Mouse (Mus musculus): ENCODE measurements at regions not wholly inside any gene's neighbourhood (a gene's known extent, or its start where the extent isn't known, plus 50 kb on each side); places are given as distances from the start of the nearest gene placed in this dataset.

DNA sequence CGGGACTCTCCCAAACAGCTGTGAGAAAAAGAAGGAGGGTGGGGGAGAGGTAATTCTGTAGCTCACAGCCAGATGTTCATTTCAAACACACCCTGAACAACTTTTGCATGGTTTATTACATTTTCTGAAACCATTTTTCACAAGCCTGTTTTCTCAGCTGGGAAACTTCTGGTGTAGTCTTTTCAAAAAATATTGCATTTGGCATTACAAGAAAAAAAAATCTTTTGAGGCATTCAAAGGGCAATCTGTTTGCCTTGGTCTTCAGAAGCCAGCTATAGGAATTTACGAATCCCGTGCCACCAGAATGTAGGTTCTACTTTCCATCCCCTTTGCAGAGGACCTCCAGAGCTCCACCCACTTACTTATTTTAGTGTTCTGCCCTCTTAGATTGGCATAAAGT, 681.7 kb downstream of the Gm826 start:
- DNase-seq (ENCODE audit: low spot score) = no peak

DNA sequence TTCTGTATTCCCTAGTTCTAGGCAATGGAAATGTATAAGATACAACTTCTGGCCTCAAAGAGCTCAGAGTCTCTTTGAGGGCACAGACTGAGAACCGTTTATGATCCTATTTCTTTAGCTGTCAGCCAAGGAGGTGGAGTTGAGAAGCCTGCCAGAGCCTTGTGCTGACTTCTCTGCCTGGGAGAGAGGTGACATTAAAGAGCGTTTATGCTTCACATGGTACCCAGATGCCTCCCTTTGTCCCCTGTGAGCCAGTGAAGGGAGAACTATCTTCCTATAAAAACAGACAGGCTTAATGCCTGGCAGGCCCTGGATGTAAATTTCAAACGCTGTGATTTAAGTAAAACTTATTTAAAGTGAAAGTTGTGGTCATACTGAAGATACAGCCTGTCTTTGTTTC, 657.1 kb downstream of the Gm826 start:
- DNase-seq (ENCODE audit: low spot score) = no peak

DNA sequence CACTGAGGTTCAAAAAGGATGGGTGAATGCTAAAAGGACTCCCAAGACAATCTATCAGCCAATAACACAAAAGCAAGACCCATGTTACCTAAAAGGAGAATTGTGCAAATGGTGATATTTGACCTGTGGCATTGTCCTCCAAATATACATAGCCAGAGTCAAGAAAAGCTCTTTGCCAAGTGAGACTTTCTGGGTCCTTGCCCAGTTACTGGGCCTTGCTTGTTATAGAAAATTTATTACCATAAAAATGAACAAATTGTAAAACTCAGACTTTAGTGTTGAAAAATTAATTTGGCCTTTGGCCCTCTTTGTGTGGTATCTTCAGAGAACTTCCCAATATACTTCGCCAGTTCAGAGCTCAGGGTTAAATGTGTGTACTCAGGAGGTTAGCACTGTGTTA, 653.3 kb downstream of the Gm826 start:
- DNase-seq (ENCODE audit: low spot score) = no peak

DNA sequence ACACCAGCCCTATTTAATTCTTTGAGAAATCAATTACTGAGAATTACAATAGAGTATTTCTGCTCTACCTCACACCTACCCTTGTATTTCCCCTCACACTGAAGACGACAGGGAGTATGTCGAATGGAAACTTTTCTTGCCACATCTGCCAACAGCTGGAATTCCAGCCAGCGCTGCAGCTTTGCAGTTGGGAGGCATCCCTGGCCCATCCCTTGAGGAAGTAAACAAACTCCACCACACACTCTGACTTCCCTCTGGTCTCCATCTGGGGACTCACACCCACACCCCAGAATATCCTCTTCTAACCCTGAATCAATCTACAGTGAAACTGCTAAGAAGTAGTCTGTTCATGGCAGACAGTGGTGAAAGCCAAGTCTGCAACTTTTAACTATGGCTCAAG, 630.9 kb downstream of the Gm826 start:
- DNase-seq (ENCODE audit: low spot score) = no peak

DNA sequence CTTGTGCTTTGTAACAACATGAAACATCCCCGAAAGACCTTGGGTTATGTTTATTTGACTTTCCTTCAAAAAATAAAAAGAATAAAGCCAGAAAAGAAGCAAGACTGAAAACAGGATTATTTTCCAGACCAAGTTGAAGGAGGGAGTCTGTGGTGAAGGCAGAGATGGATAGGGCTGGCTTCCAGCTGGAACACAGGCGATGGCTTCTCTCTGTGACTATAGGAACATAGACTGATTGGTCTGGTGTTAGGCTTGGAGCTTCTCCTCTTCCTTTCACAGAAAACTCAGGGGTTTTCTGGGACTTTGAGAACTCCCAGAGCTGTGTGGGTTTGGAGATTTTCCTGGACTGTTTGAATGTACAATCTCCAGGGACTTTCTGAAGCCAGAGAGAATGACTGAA, 625.8 kb downstream of the Gm826 start:
- no peak for DNase-seq (ENCODE audit: low spot score)

DNA sequence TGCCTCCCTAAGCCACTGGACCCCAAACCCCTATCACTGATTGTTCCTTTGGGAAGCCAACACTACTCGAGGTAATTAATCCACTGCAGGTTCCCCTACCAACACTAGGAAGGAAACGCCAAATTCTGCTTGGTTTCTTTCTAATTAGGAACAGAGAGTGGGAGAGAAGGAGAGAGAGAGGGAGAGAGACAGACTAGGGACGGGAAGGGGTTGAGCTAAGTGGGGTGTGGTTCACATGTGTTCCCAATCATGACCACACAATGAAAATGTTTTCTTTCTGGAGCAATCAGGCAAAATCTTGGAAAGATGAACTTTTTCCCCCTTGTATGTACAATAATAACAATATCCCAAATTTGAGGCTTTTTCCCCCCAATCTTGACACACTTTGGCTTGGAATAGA, 619.3 kb downstream of the Gm826 start:
- no peak for DNase-seq (ENCODE audit: low spot score)

DNA sequence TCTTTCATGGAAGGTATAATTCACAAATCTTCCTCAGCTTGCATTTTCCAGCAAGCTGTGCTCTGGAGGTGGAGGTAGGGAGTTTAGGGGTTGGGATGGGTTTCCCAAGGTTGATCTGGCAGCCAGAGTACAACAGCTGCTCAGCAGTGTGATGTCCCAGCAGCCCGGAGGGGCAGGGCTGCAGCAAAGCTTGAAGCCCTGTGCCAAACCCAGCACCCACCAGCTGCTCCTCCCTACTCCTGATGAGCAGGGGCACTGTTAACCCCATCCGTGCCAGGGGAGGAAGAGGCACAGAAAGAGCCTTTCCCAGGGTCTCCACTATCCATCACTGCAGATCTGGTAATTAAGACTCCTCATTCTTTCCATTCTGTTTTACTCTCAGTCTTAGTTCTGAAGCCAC, 615.2 kb downstream of the Gm826 start:
- no peak for DNase-seq (ENCODE audit: low spot score)

DNA sequence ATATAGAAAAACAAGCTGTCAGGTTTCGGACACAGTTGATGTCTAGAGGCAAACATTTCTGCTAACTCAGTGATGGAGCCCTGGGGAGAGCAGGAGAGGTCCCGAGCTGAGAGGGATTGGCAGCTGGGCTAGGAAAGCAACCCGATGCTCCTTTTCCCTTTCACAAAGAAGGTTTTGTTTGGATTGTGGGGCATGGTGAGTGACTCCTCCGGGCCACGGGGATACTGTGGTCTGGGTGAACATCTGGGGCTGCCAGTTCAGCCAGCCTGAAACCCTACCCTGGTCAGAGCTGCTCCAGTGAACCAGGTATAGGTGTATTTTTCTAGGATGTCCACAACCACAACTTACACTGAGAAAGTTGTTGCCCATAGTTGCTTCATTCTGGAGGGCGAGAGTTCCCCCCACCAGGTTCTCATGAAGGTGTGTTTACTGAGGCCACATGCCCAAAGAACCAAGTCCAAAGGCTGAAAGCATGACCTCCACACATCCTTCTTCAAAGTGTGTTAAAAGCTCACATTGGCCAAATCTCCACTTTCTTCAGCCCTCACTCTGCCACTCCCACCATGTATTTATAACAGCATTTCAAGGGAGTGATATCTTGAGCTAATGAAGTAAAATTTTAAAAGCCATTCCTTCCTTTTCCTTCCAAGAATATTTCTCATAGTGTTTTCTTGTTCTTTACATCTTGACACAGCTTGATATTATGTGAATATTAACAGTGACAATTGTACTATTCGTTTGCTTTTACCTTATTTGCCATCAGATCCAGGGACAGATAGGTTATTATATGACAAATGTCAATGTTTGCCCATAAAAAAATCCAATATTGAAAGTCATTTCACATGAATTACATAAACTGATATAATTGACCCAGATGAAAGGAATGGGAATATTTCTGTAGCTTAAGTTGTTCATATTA, 608.5 kb downstream of the Gm826 start:
- no peak for DNase-seq (ENCODE audit: low spot score)

DNA sequence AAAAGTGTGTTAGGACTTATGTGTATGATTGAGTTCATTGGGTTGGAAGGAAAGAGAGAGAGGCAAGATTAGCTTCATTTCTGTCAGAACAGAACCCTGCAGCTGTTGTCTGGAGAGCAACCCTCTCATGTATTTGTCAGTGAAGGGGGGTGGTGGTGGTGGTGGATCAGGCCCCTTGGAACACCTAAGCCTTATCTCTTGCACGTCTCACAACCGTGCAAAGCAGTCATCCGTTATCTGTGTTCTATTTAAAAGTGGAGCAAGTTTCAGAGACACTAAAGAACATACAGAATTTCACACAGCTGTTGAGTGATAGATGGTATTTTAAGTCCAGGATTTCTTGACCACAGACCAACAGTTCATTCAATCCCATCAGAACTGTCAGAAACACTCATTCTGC, 604.7 kb downstream of the Gm826 start:
- no peak for DNase-seq (ENCODE audit: low spot score)

DNA sequence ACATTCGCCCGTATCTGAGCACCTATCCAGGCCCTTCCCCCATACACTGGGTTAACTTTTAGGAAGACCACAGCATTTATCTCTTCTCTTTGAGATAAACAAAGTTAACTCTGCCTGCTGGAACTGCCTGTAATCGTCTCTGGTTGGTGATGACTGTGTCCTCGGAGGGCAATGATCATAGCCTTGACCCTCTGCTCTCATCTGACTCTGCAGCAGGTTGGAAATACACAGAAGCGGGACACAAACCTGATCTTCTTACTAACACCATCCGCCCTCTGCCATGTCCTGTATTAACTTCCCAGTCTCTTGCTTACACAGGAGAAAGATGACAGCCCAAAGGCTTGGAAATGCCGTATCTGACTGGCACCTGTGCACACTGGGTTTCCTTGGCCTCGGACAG, 603.7 kb downstream of the Gm826 start:
- DNase-seq (ENCODE audit: low spot score) = no peak

DNA sequence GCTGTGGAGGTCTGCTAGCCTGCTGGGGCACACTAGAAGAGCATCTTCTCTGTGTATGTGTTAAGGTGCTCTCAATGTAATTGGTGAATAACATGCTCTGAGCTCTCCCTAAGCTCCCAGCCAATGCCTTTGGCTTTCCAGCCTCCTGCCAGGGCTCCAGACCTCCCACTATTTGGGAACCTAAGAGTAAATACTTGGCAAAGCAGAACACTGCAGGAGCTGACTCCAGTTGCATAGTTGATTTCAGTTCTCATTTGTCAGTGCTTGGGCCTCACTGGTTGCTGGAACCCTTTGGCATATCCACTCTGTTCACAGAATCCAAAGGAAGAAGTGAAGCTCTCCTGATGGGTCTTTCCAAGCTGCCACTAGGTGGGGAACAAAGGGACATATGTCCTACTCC, 602.7 kb downstream of the Gm826 start:
- DNase-seq (ENCODE audit: low spot score) = no peak

DNA sequence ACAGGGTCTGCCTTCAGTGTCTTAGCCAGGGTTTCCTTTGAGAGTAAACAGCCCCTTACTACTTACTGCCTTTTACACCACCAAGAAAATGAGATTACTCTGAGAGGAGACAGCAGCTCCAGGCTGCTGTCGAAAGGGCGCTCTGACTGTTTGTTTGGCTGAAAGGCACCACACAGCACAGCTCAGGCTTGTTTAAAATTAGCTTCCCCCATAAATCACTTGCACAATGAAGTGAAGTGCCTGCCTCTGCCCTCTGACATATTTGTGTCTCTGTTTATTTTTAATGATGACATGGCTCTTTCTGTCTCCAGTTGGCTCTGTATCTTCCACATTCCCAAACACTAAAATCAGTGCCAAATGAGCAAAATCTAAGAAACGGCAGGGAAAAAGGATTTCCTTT, 601.5 kb downstream of the Gm826 start:
- DNase-seq (ENCODE audit: low spot score) = no peak

DNA sequence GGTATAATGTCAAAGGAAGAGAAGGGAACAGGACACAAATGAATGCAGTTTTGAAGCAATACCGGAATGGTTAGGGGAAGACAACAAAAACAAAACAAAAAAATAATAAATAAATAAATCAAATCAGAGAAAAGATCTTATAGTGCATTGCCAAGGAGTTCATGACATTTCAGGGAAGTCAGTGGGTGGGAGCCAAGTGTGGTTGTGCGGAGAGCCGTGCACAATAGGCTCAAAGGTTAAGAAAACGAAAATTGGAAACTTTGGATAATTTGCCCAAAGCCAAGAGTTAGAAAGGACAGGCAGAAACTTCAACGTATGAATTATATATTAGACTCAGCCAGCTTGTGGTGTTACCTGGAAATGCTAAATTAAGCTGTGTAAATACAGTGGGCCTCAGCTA, 599.4 kb downstream of the Gm826 start:
- DNase-seq (ENCODE audit: low spot score) = no peak

DNA sequence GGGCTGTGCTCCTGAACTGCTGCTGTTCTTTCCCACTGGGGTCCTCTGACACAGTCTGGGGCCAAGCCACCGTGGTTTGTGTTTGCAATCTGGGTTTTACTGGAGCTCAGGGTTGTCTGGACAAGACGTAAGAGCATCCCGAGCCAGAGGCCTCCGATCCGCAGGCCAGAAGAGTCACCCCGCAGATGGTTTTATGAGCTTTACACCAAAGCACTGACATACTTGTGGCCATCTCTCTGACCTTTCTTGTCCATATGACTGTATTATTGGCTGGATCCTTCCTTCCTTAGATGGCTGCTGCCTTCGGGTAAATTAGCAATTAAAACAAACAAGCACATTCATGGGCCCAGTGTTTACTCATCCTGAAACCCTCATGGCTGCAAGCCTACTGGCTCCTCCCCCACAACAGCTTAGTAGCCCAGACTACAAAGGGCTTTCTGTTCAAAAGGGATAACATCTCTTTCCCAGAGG, 578.4 kb downstream of the Gm826 start:
- DNase-seq (ENCODE audit: low spot score) = no peak

DNA sequence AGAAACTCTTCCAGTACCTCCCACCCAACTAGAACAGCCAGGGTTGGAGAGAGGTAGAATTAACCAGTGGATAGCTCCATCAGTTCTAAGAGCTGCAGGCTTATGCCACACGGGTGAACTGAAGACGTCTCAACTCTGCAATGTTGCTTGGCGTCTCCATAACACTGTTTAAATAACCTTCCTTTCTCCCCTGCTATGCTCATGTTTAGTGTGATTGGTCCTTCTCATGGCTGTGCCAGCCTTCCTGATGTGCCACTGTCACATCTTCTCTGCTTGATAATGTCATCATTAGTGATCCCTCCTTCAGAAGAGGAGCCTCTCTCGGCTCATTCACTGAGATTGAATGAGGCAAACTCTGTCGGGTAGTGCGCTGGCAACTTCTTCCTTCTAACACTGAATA, 573.2 kb downstream of the Gm826 start:
- DNase-seq (ENCODE audit: low spot score) = no peak

DNA sequence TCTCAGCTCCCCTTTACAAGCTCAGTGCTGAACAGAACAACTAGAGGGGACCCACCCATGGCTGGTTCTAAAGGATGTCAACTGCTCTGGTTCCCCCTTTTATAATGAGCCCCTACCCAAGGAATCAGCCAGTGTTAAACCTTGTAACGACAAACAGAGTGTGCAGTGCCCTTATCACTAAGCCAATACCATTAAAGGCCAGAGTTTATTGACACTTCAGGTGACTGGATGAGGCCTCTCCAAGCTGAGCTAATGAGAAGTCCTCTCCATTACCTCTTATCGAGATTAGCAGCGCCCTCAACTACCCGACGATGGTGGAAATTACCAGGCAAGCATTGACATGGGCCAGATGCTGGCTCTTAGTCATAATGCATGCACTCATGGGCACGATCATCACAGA, 570.8 kb downstream of the Gm826 start:
- DNase-seq (ENCODE audit: low spot score) = no peak

Measured in testis, postnatal 10 days (tissue).